In genomic region chr12:59012710-59013091, GRCm38 (mm10) we compare ENCODE assay signal across 8 mouse cellular contexts. TPM values are rescaled to one million over a fixed set of nuclear protein-coding genes. Genes with fewer than 3 reads are reported as not detected.
DNase-seq lines count a peak whose midpoint lies in the region; ATAC-seq and TF ChIP-seq lines count a peak whose summit lies in the region.

No protein-coding gene starts in this region.

- H3K4me1 ChIP-seq in heart, embryonic 10.5 days, result peaks cover 6% of the 10 kb centered on the region; the same call in 1 of the 2 replicates
- peaks cover 22% of the 10 kb centered on the region; the same call in 1 of the 2 replicates for H3K4me1 ChIP-seq in forebrain, postnatal 0 days (ENCODE audit: insufficient read depth)
- H3K4me1 ChIP-seq in neural tube, embryonic 15.5 days, result peaks cover 35% of the 10 kb centered on the region

- peak overlapping the region; percentile 75 for H3K4me3 ChIP-seq in heart, embryonic 10.5 days
- peak overlapping the region; percentile 90 for H3K4me3 ChIP-seq in forebrain, postnatal 0 days (ENCODE audit: low read depth, low read length)
- peak overlapping the region; percentile 83 for H3K4me3 ChIP-seq in neural tube, embryonic 15.5 days (replicated peaks)

- peak overlapping the region; percentile 91 for H3K27ac ChIP-seq in heart, embryonic 10.5 days
- H3K27ac ChIP-seq in forebrain, postnatal 0 days (ENCODE audit: low read depth, low read length), result no peak overlapping the region
- H3K27ac ChIP-seq in neural tube, embryonic 15.5 days (replicated peaks), result peak overlapping the region; percentile 78

- TF ChIP-seq CTCF in forebrain, postnatal 0 days (IDR thresholded peaks at IDR 0.05; ENCODE audit: low read depth), result no peak

- no peaks in the 10 kb centered on the region for H3K27me3 ChIP-seq in heart, embryonic 10.5 days (ENCODE audit: insufficient read depth, poor library complexity, severe bottlenecking)
- H3K27me3 ChIP-seq in forebrain, postnatal 0 days (ENCODE audit: insufficient read depth, low read length), result no peaks in the 10 kb centered on the region
- no peaks in the 10 kb centered on the region for H3K27me3 ChIP-seq in neural tube, embryonic 15.5 days (replicated peaks)

- peak overlapping the region; percentile 84 for H3K4me2 ChIP-seq in forebrain, postnatal 0 days (ENCODE audit: low read depth)
- H3K4me2 ChIP-seq in neural tube, embryonic 15.5 days, result peak overlapping the region; percentile 78

- peaks cover 22% of the 10 kb centered on the region for H3K36me3 ChIP-seq in heart, embryonic 10.5 days
- 0 out of 2 replicates have a peak, but pooled peaks cover 2% of the 10 kb centered on the region for H3K36me3 ChIP-seq in forebrain, postnatal 0 days (ENCODE audit: insufficient read depth)
- peaks cover 3% of the 10 kb centered on the region; the same call in 1 of the 2 replicates for H3K36me3 ChIP-seq in neural tube, embryonic 15.5 days

- no peak for DNase-seq in heart, embryonic 10.5 days (ENCODE audit: low spot score)
- DNase-seq in heart, adult 18-20 months, result no peak
- DNase-seq in MN1 (ENCODE audit: low spot score), result peak; percentile 19
- peak; percentile 3 for DNase-seq in forebrain, postnatal 0 days
- DNase-seq in liver, result peak; percentile 18
- no peak for DNase-seq in ovary, postnatal 10 days (ENCODE audit: low spot score)

- H3K9me3 ChIP-seq in heart, embryonic 10.5 days, result no peaks in the 10 kb centered on the region
- no peaks in the 10 kb centered on the region for H3K9me3 ChIP-seq in forebrain, postnatal 0 days (ENCODE audit: low read length)
- H3K9me3 ChIP-seq in neural tube, embryonic 15.5 days (replicated peaks), result no peaks in the 10 kb centered on the region

- 4% methylated on average over 7 of the region's 7 CpGs for WGBS in heart, embryonic 10.5 days
- 2% methylated on average over 7 of the region's 7 CpGs for WGBS in forebrain, postnatal 0 days
- WGBS in neural tube, embryonic 15.5 days, result 3% methylated on average over 7 of the region's 7 CpGs

- no peak overlapping the region for H3K9ac ChIP-seq in forebrain, postnatal 0 days
- peak overlapping the region; percentile 60; the same call in 1 of the 2 replicates for H3K9ac ChIP-seq in neural tube, embryonic 15.5 days (replicated peaks)

- ATAC-seq in forebrain, postnatal 0 days, result no peak
- no peak for ATAC-seq in neural tube, embryonic 15.5 days (ENCODE audit: low FRiP score)
- no peak for ATAC-seq in monocyte, adult 5-6 weeks (replicated peaks; ENCODE audit: insufficient number of reproducible peaks, low FRiP score, low TSS enrichment, poor library complexity, severe bottlenecking)

RNA-seq across cellular contexts. Expression of gene Gemin2, which starts 0.5 kb away (rescaled TPM):
- polyA plus RNA-seq in heart, embryonic 10.5 days (2016; fragmentation: Nextera tagmentation; extraction: Ambion mirVana), result 30.1 and 35.6 TPM in 2 replicates
- 1 to 10 TPM; 6.0 to 6.1 TPM for total RNA-seq in heart, adult 18-20 months (2021)
- 5.5 and 6.7 TPM in 2 replicates for total RNA-seq in forebrain, postnatal 0 days (2014; rRNA removed)
- polyA plus RNA-seq in forebrain, postnatal 0 days (2015; fragmentation: Nextera tagmentation; extraction: Ambion mirVana), result 9.3 and 10.8 TPM in 2 replicates
- polyA plus RNA-seq in neural tube, embryonic 15.5 days (2015; fragmentation: Nextera tagmentation; extraction: Ambion mirVana), result 16.4 and 19.8 TPM in 2 replicates
- total RNA-seq in monocyte, adult 5-6 weeks (2017), result 5.1 to 8.0 TPM (median 7.8 TPM) in 3 replicates

RNA-seq across cellular contexts. Expression of gene Sec23a, which starts 0.9 kb away (rescaled TPM):
- polyA plus RNA-seq in heart, embryonic 10.5 days (2016; fragmentation: Nextera tagmentation; extraction: Ambion mirVana), result 77.3 and 84.6 TPM in 2 replicates
- 10 to 100 TPM; 42.9 to 44.3 TPM for total RNA-seq in heart, adult 18-20 months (2021)
- total RNA-seq in forebrain, postnatal 0 days (2014; rRNA removed), result 156 and 159 TPM in 2 replicates
- 84.4 and 95.5 TPM in 2 replicates for polyA plus RNA-seq in forebrain, postnatal 0 days (2015; fragmentation: Nextera tagmentation; extraction: Ambion mirVana)
- 95.2 and 96.0 TPM in 2 replicates for polyA plus RNA-seq in neural tube, embryonic 15.5 days (2015; fragmentation: Nextera tagmentation; extraction: Ambion mirVana)
- total RNA-seq in monocyte, adult 5-6 weeks (2017), result 20.5 to 28.1 TPM (median 24.5 TPM) in 3 replicates

RNA-seq across cellular contexts. Expression of gene Trappc6b, which starts 48.6 kb away (rescaled TPM):
- 75.5 and 82.4 TPM in 2 replicates for polyA plus RNA-seq in heart, embryonic 10.5 days (2016; fragmentation: Nextera tagmentation; extraction: Ambion mirVana)
- total RNA-seq in heart, adult 18-20 months (2021), result 10 to 100 TPM; 74.0 to 80.0 TPM
- total RNA-seq in forebrain, postnatal 0 days (2014; rRNA removed), result 64.8 and 68.3 TPM in 2 replicates
- polyA plus RNA-seq in forebrain, postnatal 0 days (2015; fragmentation: Nextera tagmentation; extraction: Ambion mirVana), result 168 and 178 TPM in 2 replicates
- polyA plus RNA-seq in neural tube, embryonic 15.5 days (2015; fragmentation: Nextera tagmentation; extraction: Ambion mirVana), result 164 and 168 TPM in 2 replicates
- total RNA-seq in monocyte, adult 5-6 weeks (2017), result 110 to 131 TPM (median 119 TPM) in 3 replicates

RNA-seq across cellular contexts. Expression of gene Pnn, which starts 54.0 kb away (rescaled TPM):
- 76.5 and 89.5 TPM in 2 replicates for polyA plus RNA-seq in heart, embryonic 10.5 days (2016; fragmentation: Nextera tagmentation; extraction: Ambion mirVana)
- 10 to 100 TPM; 24.4 to 26.9 TPM for total RNA-seq in heart, adult 18-20 months (2021)
- total RNA-seq in forebrain, postnatal 0 days (2014; rRNA removed), result 21.9 and 28.8 TPM in 2 replicates
- 38.1 and 50.3 TPM in 2 replicates for polyA plus RNA-seq in forebrain, postnatal 0 days (2015; fragmentation: Nextera tagmentation; extraction: Ambion mirVana)
- 84.3 and 93.0 TPM in 2 replicates for polyA plus RNA-seq in neural tube, embryonic 15.5 days (2015; fragmentation: Nextera tagmentation; extraction: Ambion mirVana)
- total RNA-seq in monocyte, adult 5-6 weeks (2017), result 109 to 145 TPM (median 133 TPM) in 3 replicates

Comparison
In these comparisons a context has a peak if more than half of its experiments do, and no peak if none do; other contexts are left out.
1. DNase-seq: peak in MN1 (single experiment), forebrain, postnatal 0 days (single experiment) and liver (single experiment); none in heart, embryonic 10.5 days (single experiment), heart, adult 18-20 months (0 of 2) and ovary, postnatal 10 days (single experiment).
2. Peak in every context shown above with its lines, with median percentiles within 50 percentile points of each other: H3K4me3 ChIP-seq.